Mouse (Mus musculus) ES-Bruce4 (cell line): ENCODE measurements around the gene Arhgef17. TPM values are rescaled to one million over a fixed set of nuclear protein-coding genes. Genes with fewer than 3 reads are reported as not detected.
"Not testable (repeated sequence)": the region's sequence is repeated elsewhere in the genome, so short reads cannot be mapped to it uniquely, and the experiment has no call there.

Experiments
- H3K27ac ChIP-seq: 2 replicates; pipeline ENCODE4 v1.5.1; 2012; ENCODE audit warnings: low read length, inconsistent platforms; ENCODE audit not compliant: insufficient read depth
- H3K27me3 ChIP-seq: 2 replicates; pipeline ENCODE4 v1.6.1; 2012; ENCODE audit warnings: mild to moderate bottlenecking, low read length, inconsistent platforms; ENCODE audit not compliant: control insufficient read depth, poor library complexity, insufficient read depth, severe bottlenecking
- H3K36me3 ChIP-seq: 2 replicates; pipeline ENCODE4 v1.6.1; 2012; ENCODE audit warnings: inconsistent platforms, mild to moderate bottlenecking, low read length, moderate library complexity; ENCODE audit not compliant: control insufficient read depth, poor library complexity, insufficient read depth, severe bottlenecking
- H3K4me1 ChIP-seq: one replicate; pipeline ENCODE4 v1.8.1; 2011; ENCODE audit warnings: low read length; ENCODE audit not compliant: control insufficient read depth, insufficient read depth
- H3K4me3 ChIP-seq: 2 replicates; pipeline ENCODE4 v1.5.1; 2011; ENCODE audit warnings: low read depth, mild to moderate bottlenecking, low read length
- H3K9ac ChIP-seq: 2 replicates; pipeline ENCODE4 v1.6.1; 2012; ENCODE audit warnings: low read depth, mild to moderate bottlenecking, inconsistent platforms; ENCODE audit not compliant: poor library complexity, severe bottlenecking
- H3K9me3 ChIP-seq: replicated peaks from 2 replicates; pipeline ENCODE4 v1.6.1; 2012; ENCODE audit warnings: mild to moderate bottlenecking, low read length, inconsistent platforms; ENCODE audit not compliant: control insufficient read depth, poor library complexity, insufficient read depth, severe bottlenecking
- CTCF ChIP-seq: IDR thresholded peaks from one replicate; pipeline ENCODE4 v1.8.1; 2011; ENCODE audit warnings: low read depth, low read length
- EP300 ChIP-seq: IDR thresholded peaks from 2 replicates; pipeline ENCODE4 v1.6.1; 2011; ENCODE audit warnings: low read depth, low read length; ENCODE audit not compliant: insufficient read depth
- POLR2A ChIP-seq: IDR thresholded peaks from one replicate; pipeline ENCODE4 v1.8.1; 2011; ENCODE audit warnings: low read length; ENCODE audit not compliant: insufficient read depth
- polyA plus RNA-seq: library from polyadenylated mRNA; stranded (reverse); fragments of >200 nt; gene quantifications from 2 replicates; pipeline ENCODE4 v1.2.4, GENCODE M21; 2011; ENCODE audit warnings: low read depth; ENCODE audit not compliant: missing spikeins, insufficient read depth, insufficient read length

The Arhgef17 gene
- polyA plus RNA-seq, 1 experiment, result 21.0 TPM

- H3K4me1 ChIP-seq, result no peaks in the 10 kb centered on the region
- H3K9ac ChIP-seq, result no peak overlapping the region
- no peaks in the 10 kb centered on the region for H3K9me3 ChIP-seq
- H3K27ac ChIP-seq, result no peak overlapping the region
- no peaks in the 10 kb centered on the region for H3K36me3 ChIP-seq
- no peak overlapping the region for H3K4me3 ChIP-seq
- TF ChIP-seq EP300 (no peak), CTCF (no peak), POLR2A (no peak)
- H3K27me3 ChIP-seq, result no peaks in the 10 kb centered on the region
Observed at GRCm38 (mm10) chr7:100847131-100847530, 84.8 kb downstream of the Arhgef17 start.

GRCm38 (mm10) chr7:100846033-100846432 is 85.9 kb downstream of the Arhgef17 start:
- H3K4me1 ChIP-seq, H3K4me3 ChIP-seq, H3K27ac ChIP-seq, H3K36me3 ChIP-seq, H3K27me3 ChIP-seq, H3K9ac ChIP-seq, H3K9me3 ChIP-seq: not testable (repeated sequence)

- Histone ChIP-seq H3K27ac (no peak overlapping the region), H3K27me3 (no peaks in the 10 kb centered on the region), H3K4me3 (no peak overlapping the region), H3K9me3 (no peaks in the 10 kb centered on the region), H3K36me3 (no peaks in the 10 kb centered on the region), H3K9ac (no peak overlapping the region), H3K4me1 (no peaks in the 10 kb centered on the region)
- TF ChIP-seq POLR2A, result no peak
- no peak for TF ChIP-seq EP300
- TF ChIP-seq CTCF, result no peak
Observed at GRCm38 (mm10) chr7:100845412-100845811, 86.5 kb downstream of the Arhgef17 start.

GRCm38 (mm10) chr7:100845026-100845400 is 86.9 kb downstream of the Arhgef17 start:
- Histone ChIP-seq H3K27me3 (no peaks in the 10 kb centered on the region), H3K4me1 (no peaks in the 10 kb centered on the region), H3K27ac (no peak overlapping the region), H3K9me3 (no peaks in the 10 kb centered on the region), H3K9ac (no peak overlapping the region), H3K36me3 (no peaks in the 10 kb centered on the region), H3K4me3 (no peak overlapping the region)
- TF ChIP-seq POLR2A, result no peak
- no peak for TF ChIP-seq CTCF
- TF ChIP-seq EP300, result no peak

GRCm38 (mm10) chr7:100844385-100845025 is 87.4 kb downstream of the Arhgef17 start:
- no peak overlapping the region for H3K27ac ChIP-seq
- TF ChIP-seq POLR2A (no peak), EP300 (no peak)
- no peaks in the 10 kb centered on the region for H3K36me3 ChIP-seq
- no peak overlapping the region for H3K9ac ChIP-seq
- no peaks in the 10 kb centered on the region for H3K27me3 ChIP-seq
- H3K9me3 ChIP-seq, result no peaks in the 10 kb centered on the region
- no peak overlapping the region for H3K4me3 ChIP-seq
- H3K4me1 ChIP-seq, result no peaks in the 10 kb centered on the region

- Histone ChIP-seq H3K4me1 (no peaks in the 10 kb centered on the region), H3K27me3 (no peaks in the 10 kb centered on the region), H3K27ac (no peak overlapping the region), H3K36me3 (no peaks in the 10 kb centered on the region), H3K9me3 (no peaks in the 10 kb centered on the region), H3K9ac (no peak overlapping the region), H3K4me3 (no peak overlapping the region)
- TF ChIP-seq CTCF (no peak), POLR2A (no peak), EP300 (no peak)
Observed at GRCm38 (mm10) chr7:100843866-100844265, 88.0 kb downstream of the Arhgef17 start.
